Mouse (Mus musculus) fat pad, adult 2 months (tissue): ENCODE results near the gene Slc27a3.

Source experiments
- DNase-seq: peaks from one replicate; pipeline ENCODE4 v3.0.0-alpha.2; 2011; ENCODE audit warnings: low read depth, low spot score; ENCODE audit errors: extremely low read depth

Slc27a3 gene

DNA sequence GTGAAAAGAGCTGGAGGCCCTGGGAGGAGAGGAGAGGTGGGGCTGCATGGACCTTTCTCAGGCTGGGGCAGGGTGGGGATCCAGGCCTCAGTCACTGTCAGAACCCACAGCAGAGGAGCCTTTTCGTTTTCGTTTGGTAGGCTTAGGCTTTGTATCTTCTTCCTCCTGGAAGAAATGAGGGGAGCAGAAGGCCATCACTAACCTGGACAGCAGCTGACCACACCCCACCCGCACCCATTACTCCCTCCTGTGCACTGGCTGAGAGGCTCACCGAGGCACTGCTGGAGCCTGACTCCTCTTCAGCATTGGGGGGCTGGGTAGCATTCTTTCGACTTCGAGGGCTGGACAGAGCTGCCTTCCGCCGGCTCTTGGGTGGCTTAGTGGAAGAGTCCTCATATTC lies 2.2 kb upstream of the Slc27a3 start:
- no peak for DNase-seq

DNA sequence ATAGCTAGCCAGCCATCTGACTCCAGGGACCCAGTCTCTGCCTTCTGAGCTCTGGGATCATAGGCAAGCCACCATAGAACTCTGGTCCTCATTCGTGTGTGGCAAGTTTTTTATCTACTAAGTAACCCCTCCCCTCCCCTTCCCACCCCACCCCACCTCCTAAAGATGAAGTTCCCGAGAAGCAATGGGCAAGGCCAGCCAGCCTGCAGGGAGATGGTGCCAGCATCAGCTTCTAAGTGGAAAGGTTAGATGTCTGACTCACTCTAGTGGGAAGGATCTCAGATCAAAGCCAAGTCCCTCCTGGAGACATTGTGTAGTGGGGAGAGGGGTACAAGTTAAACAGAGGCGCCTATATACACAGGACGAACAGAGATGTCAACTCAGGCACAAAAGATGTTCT lies 1.3 kb upstream of the Slc27a3 start:
- DNase-seq = no peak

DNA sequence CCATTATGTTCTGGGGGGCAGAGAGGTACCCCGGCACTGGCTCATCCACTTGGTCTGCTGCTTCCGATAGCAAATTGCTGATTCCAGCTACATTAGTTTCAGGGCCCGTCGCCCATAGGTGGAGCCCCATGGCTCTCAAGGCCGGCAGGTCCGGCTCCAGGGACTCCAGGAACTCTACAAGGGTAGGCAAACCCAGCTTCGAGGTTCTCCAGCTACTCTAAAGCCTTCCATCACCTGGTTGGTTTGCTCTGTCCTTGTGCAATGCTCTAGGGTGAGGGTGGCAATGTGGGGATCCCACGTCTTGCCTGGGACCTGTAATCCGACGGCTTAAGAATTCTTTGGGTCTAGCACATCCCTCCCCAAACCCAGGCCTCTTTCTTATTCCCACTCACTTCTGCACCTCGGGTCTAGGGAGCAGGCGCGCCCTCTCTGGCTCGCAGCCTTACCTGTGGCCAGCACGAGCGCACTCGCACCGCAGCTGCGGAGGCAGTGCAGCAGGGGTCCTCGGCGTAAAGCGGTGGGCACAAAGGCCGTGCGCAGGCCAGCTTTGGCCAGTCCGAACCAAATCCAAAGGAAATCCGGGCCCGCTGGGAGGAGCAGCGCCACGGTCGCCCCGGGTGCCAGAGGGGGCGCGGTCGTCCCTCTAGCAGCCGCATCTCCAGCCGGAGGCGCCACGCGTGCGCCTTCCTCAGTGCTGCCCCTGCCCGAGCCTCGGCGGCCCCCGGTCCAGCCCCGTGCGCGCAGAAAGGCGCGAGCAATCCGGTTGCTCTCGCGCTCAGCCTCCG lies 820 bp downstream of the Slc27a3 start:
- no peak for DNase-seq

DNA sequence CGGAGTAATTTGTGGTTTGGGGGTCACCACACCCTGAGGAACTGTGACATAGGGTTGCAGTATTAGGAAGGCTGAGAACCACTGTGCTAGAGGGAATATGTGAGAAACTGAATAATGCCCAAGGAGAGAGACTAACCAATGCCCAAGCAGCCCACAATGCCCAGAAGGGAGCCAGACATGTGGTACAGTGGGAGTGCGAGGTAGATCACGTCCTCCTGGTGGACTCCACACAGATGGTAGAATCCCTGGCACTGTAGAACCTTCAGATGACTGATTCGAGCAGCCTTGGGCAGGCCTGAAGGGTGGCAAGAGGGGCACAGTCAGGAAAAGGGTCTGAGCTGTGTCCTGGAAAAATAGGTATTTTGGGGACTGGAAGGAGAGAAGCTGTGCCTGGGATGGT lies 1.5 kb downstream of the Slc27a3 start:
- no peak for DNase-seq

DNA sequence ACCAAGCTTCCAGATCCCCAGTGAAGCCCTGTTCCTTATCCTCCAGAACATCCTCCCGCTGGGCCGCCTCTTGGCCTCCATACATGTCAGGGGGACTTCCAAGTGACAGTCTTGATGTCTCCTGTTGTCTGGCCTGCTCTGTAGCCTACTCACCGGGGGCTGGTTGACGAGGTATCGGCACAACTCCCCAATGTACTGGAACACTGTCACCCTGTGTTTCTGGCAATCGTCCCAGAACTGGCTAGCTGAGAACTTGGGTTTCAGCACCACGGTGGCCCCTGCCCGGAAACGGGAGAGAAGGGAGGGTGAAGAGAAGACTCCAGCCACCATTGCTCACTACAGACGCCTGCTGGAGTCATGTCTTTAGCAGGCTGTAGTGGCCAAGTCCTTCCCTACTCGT lies 2.3 kb downstream of the Slc27a3 start:
- no peak for DNase-seq

DNA sequence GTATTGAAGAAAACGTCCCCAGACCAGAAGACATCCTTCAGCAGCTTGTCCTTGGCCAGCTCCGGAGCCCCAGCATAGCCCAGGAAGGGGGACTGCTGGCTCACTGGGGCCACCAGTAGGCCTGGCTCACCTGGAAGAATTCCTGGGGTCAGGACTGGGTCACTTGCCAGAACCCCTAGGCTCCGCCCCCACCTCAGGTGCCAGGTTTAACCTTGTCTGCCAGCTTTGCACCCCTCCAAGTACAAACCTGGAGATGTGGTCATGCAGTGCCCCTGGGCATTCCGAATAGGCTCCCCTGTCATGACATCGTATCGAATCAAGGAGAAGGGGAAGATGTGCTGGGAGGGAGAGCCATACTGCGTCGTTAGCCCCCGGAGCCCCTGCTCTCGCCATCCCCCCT lies 2.9 kb downstream of the Slc27a3 start:
- DNase-seq = no peak

DNA sequence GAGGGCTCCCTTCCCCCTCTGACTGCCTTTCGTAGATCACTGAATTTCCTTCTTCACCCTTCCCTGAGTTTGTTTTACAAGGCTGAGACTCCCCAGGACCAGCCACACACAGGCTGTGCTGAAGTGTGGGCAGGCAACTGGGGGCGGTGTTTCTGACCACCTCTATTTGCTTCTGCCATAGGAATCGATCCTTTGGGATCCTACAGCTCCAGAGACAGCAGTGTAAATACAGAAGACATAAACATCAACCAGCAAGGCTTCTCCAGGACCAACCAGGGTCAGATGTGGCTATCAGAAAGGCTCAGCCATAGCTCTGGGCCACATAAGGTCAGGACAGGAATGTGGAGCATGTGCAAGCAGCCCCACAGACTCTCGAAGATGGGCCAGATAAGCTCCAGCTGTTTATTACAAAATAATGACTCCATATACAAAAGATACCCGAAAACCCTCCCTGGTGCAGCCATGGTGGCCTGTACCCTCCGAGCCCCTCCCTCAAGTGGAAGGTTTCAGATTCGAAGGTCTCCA lies 4.8 kb downstream of the Slc27a3 start:
- no peak for DNase-seq

DNA sequence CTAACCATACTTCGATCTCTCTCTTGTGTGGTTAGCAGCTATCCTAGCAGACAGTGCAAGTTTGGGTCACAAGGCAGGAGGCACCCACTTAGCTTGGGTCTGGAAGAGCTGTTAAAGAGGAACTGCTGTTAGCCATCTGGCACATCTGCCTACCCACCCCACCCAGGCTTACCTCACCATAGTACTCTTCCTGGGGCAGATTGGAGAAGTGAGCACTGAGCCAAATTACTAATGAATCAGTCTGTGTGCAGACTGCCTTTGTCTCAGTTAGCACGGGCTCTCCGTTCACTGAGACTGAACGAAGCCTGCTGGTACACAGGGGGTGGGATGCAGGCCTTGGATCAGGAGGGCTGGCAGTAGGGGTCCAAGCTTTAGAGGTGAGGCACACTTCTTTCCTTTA lies 6.0 kb downstream of the Slc27a3 start:
- no peak for DNase-seq

DNA sequence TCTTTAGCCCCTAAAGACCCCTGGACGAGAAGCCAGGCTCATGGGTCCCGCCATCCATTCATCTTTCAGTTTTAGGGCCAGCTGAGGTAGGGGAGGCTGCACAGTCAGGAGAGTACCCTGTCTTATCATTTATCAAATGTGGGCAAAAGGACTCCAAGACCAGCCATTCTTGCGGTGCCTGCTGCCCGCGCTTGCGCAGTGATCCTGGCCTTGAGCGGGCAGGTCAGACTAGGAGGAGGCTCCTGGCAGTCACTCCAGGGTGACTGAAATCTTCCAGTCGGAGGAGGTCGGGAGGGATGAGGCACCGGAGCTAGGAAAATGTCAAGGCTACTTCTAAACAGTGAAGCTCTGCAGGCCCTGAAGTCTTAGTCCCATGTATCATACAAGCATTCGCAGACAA lies 8.0 kb downstream of the Slc27a3 start:
- DNase-seq = no peak

DNA sequence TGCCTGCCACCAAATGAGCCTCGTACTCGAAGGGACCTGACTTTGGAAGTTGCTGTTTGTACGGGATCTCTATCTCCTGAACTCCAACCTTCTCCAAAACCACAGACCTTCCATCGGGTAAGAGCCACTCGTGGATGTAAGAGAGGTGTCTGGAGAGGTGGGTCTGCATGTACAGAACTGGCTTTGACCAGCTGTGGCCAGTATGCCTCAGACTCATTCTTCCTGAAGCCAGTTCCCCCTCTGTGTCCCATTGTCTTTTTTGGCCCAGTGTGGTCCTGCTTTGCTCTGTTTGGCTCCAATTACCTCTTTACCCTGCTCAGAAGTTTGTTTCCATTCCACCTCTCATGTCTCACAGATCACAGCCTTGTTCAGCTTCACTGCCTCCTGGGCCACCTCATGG lies 11.2 kb downstream of the Slc27a3 start:
- no peak for DNase-seq

DNA sequence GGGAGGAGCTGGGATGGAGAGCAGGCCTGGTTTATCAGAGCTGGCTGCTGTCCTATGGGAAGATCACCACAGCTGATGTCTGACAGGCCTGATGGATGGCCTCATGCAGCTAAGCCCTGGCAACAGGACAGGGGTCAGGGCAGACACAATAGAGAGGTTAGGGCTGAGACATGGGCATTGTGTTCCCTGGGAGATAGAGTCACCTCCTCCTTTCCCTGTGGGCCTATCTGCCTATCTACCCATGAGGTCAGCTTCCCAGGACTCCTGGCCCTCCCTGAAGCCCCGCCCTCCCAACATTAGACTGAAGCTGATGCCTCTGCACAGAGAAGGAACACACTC lies 13.5 kb downstream of the Slc27a3 start:
- no peak for DNase-seq

DNA sequence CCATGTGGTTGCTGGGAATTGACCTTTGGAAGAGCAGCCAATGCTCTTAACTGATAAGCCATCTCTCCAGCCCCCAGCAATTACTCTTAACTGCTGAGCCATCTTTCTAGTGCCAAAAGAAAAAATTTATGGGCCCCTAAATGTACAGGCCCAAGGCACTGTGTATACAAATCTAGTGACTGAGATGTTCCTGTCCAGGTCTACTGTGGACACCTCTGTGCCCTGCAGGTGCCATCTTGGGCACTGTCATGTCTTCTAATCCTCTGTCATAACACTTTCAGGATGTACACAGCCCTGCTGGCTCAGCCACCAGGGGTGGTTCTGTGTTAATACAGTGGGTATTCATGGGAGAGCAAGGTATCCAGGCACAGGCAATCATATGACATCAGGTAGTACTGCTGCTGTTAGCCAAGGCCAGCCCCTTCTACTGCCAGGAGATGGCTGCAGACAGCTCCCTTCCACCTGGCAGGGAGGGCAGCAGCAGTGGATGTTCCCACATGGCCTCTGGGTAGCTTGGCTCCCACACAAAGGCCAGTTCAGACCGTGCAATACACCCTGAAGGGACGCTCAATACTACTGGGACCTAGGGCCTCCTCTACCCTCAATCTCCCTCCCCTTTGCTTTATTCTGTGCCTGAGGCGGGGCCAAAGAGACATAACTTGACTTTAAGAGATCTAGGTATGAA lies 14.0 kb downstream of the Slc27a3 start:
- peak; percentile 79 for DNase-seq

DNA sequence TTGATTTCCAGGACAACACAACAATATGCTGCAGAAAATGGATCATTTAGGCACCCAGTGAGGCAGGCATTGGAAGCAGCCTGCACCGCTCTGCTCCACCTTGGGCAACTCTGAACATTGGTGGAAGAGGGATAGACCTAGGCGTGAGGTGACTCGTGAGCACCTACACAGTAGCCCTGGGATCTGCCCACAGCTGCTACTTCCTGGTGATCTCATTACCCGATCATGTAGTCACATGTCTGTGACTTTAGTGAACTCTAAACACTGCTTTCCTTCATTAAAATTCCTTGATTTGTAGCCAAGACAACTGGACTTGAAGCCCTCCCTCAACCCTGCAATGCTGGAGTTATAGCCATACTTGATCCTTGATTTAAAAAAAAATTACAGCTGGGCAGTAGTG lies 15.4 kb downstream of the Slc27a3 start:
- DNase-seq = no peak

DNA sequence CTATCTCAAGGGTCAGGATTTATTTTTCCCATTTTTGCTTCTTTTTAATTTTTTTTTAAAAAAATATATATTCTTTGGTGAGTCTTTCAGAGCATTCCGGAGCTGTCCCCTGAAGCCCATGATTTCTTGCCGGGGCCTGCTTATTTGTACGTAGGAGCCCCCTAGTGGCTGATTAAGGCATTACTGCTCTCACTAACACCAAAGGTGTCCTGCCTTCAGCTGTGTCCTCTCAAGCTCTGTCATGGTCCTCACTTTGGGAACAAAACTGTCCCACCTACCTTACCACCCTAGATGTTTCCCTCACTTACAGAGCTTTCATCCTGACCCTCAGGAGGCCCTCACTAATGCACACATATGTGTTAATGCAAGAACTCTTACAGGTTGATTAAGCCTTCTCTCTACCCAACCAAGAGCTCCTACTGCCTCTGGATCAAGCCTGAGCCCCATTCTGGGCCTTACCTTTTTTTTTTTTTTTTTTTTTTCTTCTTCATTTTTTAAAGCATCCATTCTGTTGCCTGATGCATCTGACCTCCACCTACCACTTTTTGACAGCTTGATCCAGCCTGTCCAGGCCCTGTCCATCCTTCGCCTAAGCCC lies 16.2 kb downstream of the Slc27a3 start:
- no peak for DNase-seq

DNA sequence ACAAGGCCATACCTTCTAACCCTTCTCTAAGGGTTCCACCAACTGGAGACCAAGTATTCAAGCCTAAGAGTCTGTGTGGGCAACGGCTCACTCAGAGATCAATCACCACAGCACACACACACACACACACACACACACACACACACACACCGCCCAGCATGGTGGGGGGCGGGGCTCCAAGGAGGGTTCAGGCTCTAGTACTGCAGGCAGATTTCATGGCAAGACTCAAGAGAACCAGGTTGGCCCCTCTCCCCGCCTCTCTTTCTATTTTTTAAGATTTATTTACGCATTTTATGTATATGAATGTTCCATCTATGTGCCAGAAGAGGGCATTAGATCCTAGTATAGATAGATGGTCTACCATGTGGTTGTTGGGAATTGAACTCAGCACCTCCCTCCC lies 16.9 kb downstream of the Slc27a3 start:
- DNase-seq = no peak

DNA sequence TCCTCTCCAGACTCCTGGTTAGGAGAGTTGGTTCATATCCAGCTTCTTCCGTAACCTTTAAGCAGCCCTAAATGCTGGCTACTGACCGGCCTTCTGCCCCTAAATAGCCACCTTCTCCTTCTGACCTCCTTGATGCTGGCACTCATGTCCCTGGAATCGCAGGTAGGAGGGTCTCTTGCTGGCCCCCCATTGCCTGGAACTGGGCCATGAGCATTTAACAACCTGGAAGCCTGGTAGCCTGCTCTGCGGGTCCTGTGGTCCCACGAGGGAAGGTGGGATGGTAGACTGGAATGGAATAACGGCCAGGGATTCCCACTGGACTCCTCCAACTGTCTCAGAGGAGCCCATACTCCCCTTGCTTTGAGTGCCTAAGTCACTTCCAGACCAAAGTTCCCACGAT lies 17.9 kb downstream of the Slc27a3 start:
- no peak for DNase-seq

DNA sequence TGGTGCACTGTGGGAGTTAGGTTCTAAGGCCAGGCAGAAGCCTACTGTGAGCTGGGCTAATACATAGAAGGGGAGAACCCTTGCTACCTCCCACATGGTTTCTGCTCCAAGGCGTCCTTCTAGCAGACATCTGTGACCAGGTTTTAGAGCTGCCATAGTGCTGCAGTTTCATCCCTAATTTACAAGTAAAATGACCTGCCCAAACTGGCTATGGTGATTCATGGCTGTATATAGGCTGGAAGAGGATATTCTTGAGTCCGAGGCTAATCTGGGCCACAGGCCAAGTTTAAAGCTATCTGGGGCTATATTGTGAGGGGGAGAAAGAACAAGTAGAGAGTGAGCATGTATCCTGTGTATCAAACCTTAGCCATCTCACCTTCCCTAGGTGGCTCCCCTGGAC lies 20.7 kb downstream of the Slc27a3 start:
- DNase-seq = no peak

DNA sequence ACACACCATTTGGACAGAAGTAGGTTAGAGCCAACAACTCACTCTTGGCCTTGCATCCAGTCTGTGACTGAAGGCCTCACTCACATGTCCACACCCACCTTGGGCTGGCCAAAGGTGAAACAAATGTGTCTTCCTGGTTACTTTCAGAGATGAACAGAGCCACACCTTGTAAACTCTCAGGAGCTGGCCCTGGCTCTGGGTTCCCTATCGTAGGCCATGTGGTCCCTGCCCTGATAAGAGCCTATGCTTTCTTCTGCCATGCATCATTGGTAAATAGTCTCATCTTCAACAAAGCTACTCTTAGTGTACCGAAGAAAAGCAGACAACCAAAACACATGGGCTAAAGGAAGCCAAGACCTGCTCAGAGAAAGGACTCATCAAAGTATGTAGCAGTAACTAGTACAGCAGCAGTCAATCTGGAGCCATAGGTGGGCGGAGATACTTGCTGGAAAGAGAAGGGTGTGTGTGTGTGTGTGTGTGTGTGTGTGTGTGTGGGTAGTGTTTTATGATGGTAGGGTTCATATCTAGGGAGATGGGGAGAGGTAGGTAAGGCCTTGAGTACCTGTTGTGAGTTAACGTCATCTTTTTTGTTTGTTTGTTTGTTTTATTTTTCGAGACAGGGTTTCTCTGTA lies 22.6 kb downstream of the Slc27a3 start:
- no peak for DNase-seq

DNA sequence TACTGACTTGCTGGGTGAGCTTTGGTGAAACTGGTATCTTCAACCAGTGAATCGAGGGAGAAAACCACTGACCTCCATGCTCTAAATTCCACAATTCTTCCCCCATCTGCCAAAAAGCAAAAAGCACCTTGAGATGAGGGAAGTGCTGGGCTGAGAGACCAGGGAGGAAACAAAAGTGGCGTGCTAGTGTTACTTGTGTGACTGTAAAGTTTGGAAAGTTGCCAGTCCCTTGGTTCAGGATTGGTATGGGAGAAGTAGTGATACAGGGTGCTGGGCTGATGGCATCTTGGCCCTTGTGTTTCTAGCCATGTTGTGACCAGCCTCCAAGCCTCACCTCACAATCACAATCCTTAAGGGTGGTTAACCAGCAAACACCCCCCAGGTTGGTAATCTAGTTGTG lies 27.4 kb downstream of the Slc27a3 start:
- DNase-seq = no peak

DNA sequence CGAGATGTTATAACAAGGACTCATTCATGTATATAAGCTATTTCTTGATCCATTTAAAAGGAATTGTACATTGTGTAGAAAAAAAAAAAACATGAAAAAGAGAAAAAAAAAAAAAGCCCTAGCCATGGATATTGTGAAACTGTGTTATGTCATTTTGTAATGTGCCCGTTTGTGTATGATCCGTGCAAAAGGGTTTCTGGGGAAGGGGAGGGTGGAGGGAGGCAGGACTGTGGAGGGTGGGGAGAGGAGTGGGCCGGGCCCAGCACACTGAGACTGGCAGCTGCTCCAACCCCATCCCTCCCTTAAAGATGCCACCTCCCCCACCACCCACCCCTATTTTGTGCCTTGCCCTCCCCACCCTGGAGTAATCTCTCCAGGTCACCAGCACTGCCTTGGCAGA lies 28.3 kb downstream of the Slc27a3 start:
- no peak for DNase-seq

DNA sequence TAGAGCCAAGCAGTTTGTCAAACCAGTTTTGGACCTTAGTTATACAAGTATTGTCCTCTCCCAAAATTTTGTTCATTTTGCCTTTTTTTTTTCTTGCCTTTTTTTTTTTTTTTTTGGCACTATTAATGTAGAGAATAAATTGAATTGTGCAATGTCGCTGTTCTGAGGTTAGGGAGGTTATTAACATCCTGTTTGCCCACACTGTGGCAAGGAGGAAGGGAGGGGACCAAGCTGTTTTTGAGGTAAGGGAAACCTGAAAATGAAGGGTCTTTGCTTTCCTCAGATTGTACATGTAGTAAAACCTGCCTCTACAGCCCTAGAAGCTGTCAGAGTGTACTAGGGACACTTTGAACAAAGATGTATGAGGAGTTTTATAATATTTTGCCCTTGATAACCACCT lies 30.5 kb downstream of the Slc27a3 start:
- no peak for DNase-seq

DNA sequence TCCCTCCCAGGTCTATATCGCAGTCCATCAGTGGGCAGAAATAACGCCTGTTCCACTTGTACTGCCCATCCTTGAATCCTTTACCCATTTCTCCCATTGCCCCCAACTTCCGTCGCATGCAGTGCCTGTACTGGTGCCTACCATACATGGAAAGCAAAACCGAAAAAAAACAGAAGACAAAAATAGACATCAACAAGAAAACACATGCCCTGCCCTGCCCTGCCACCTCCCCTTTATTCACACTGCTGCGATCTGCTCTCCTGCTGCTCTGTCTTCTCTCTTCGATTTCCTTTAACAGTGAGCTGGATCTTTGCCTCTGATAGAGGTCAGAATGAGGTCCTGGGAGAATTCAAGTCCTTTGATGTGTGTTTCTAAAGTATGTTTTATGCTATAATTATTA lies 31.8 kb downstream of the Slc27a3 start:
- no peak for DNase-seq
